Mouse (Mus musculus) thymus, adult 2 months (tissue): ENCODE results near the gene B3galt1.

Source experiments
- CTCF ChIP-seq: fragments of 200-500 bp; IDR thresholded peaks from 2 replicates; pipeline ENCODE4 v1.5.1; 2012; ENCODE audit warnings: mild to moderate bottlenecking, control low read depth, low read length, moderate library complexity, borderline replicate concordance; ENCODE audit not compliant: control insufficient read depth, poor library complexity, insufficient read depth; ENCODE audit errors: extremely low read depth
- POLR2A ChIP-seq: fragments of 200-500 bp; IDR thresholded peaks from 2 replicates; pipeline ENCODE4 v1.6.1; 2012; ENCODE audit warnings: mild to moderate bottlenecking, low read length, control low read depth, moderate library complexity; ENCODE audit not compliant: control insufficient read depth, poor library complexity, insufficient read depth; ENCODE audit errors: extremely low read depth

GRCm38 (mm10) chr2:68160566-68160965 is 594.9 kb downstream of the B3galt1 start:
- no peak for TF ChIP-seq CTCF
- TF ChIP-seq POLR2A = no peak
